Mouse (Mus musculus) hematopoietic stem cell, adult 5-6 weeks (primary cell): ENCODE results near the gene Izumo1. TPM values are rescaled to one million over a fixed set of nuclear protein-coding genes. Genes with fewer than 3 reads are reported as not detected.
A peak's percentile ranks its signal among the peaks of the same experiment; 100 is the strongest.

Experiments
- ATAC-seq, 2 experiments: fragments of 125-278 bp in 1 of 2; replicated peaks in 1 of 2; 2 replicates each; pipeline ENCODE4 v1.8.0; 2016 to 2017; ENCODE audit warnings: inconsistent platforms in 2 of 2, mild to moderate bottlenecking in 2 of 2, moderate number of reproducible peaks in 2 of 2, low read depth in 1 of 2, moderate TSS enrichment in 1 of 2; ENCODE audit not compliant: low FRiP score in 2 of 2, poor library complexity in 2 of 2, severe bottlenecking in 2 of 2, insufficient read depth in 1 of 2, low TSS enrichment in 1 of 2
- total RNA-seq: library from RNA; stranded (forward); fragments of 172-1452, 232-1000 nt; gene quantifications from 2 replicates; pipeline ENCODE4 v1.2.3, GENCODE M21; 2017

Gene Izumo1
- total RNA-seq, 1 experiment from 2014 or later: not detected

- ATAC-seq: no peak
Measured at GRCm38 (mm10) chr7:45605704-45606289, 15.8 kb upstream of the Izumo1 start.

DNA sequence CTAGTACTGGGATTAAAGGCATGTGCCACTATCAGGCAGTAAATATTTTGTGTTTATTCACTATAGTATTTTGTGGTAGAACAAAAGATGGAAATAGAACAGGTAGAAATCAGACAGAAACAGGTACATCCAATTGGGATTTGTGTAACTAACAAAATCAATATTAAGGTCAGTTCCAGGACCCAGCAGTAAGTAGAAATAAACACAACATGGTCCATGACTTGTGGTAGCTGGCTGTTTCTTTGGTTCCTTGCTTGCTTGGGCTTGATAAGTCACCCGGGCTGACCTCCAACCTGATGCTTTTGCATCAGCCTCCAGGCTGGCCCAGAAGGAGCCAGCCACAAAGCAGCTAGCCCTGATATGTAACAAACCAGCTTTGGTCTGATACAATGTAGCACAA, 12.1 kb upstream of the Izumo1 start:
- no peak for ATAC-seq

DNA sequence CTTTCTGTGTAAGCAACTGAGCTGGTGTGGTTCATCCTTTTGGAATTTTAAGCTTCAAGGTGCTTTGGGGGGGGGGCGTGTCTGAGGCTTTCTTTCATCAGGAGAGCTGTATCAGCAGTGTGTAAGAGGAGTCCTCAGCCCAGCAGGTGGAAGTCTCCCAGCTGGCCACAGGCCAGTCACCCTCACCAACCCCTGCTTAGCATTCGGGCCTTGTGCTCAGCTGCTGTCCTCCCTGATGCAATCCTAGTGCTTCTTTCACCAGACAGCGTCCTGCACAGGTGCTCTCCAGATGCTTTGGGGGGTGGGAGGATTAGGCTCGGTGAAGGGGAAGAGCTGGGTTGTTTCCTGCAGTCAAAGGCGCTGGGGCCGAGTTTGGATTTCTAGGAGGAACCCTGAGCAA, 5.3 kb upstream of the Izumo1 start:
- no peak for ATAC-seq

DNA sequence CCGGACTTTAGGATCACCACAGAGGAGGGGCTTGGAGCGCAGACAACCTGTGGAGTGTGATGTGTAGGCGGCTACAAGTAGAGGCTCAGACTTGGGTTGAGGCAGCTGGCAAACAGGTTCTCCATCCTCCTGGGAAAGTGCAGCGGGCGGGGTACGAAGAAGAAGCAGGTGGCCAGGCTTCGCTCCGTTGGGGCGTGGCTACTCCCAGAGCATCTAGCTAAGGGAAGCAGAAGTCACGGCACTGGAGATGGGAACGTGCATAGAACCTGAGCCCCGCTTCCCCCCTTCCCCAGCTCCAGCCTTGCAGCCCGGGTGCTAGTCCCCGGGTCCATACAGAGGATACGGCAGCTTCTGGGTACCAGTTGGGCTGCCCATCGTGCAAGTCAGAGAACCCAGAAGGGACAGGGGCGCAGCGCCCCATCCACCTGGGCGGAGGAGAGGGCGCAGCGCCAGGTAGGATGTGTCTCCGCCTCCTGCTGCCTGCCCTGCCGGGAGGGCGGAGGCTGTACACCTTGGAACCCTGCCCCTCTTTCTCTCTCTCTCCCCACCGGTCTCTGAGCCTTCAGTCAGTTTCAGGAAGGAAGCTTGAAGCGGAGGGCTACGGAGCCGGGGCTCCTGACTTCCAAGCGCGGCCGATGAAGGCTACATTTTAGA, 4.4 kb upstream of the Izumo1 start, which contains the start of gene Fut1:
TSS of gene Fut1 (plus strand) at position 248 of the 654 bp plus-strand sequence.
- ATAC-seq: peak; percentile 30 to 47; a peak in 2 of 4 replicates

- no peak for ATAC-seq
Measured at GRCm38 (mm10) chr7:45618316-45618715, 3.3 kb upstream of the Izumo1 start.

- no peak for ATAC-seq
Measured at GRCm38 (mm10) chr7:45619592-45619991, 2.0 kb upstream of the Izumo1 start.

GRCm38 (mm10) chr7:45623507-45623906, 1.9 kb downstream of the Izumo1 start:
- peak; percentile 58 to 99; a peak in 3 of 4 replicates for ATAC-seq

DNA sequence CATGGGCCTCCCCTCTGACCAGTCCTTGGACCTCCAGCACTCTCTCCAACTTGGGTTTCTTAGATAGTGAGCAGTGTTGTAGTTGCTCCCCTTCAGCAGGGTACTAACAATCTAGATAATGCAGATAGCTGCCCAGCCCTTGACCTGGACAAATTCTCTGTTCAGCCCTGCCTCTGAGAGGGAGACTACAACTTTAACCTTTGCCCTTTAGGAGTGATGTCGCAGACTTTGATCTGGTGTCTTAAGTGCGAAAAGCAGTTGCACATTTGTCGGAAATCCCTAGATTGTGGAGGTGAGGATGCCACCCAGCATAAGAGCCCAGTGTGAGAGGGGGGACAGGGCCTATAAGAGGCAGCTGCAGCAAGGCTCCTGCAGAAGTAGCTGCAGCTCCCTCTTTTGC, 3.1 kb downstream of the Izumo1 start:
- no peak for ATAC-seq

DNA sequence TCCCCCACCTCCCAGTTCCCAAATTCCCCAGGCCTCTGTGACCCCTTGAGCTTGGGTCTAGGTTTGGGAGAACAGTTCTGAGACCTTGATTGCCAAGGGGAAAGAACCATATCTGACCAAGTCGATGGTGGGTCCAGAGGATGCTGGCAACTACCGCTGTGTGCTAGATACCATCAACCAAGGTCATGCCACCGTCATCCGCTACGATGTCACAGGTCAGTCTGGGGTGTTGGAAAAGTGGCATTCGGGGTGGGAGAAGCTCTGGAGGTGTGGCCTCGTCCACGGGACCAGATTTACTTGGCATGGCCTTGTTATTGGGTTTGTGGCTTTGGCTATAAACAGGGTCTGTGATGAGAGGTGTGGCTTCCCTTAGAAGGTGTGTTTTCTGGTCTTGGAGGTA, 3.9 kb downstream of the Izumo1 start:
- ATAC-seq: no peak

DNA sequence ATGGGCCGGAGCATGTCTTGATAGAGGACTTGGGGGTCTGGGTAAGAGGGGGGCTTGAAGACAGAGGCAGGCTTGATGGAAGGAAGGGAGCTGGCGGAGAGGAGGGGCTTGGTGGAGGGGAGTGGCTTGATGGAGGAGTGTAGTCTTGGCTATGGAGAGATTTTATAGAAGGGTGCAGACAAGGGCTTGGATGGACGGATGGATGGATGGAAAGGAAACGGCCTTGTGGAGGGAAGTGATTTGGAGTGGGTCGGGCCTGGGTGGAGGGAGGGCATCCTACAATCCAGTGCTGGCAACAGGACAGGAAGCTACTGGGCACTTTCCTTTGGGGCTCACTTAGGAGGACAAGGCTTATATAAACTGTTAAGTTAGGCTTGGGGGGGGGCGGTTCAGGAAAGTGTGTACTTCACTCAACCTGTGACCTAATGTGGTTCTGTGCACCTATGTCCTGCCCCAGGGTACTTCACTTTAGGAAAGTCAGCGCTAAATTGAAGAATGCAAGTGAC, 5.0 kb downstream of the Izumo1 start:
- ATAC-seq: no peak

DNA sequence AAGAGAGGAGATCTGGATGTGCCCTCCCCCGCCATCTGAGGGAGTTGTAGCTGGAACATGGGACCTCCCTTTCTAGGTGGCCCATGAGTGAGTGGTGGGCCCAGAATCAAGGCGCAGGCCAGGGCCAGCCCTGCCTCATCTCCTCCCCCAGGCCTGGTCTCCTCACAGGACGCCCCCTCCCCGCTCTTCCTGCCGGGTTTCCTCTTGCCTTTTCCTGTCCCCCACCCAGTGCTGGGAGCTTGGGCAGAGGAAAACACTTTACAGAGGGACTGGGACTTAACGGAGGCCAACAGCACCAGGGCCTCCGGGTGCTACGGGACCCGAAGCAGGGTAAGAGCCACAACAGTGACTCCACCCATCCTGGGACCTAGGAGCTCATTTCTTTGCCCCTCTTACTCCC, 5.7 kb downstream of the Izumo1 start, which contains the start of gene Rasip1:
TSS of gene Rasip1 (plus strand) at position 228 of the 400 bp plus-strand sequence.
- no peak for ATAC-seq

- peak; percentile 82 to 83 for ATAC-seq
Measured at GRCm38 (mm10) chr7:45628364-45629294, 7.0 kb downstream of the Izumo1 start.

- no peak for ATAC-seq
Measured at GRCm38 (mm10) chr7:45630064-45630907, 8.7 kb downstream of the Izumo1 start.

DNA sequence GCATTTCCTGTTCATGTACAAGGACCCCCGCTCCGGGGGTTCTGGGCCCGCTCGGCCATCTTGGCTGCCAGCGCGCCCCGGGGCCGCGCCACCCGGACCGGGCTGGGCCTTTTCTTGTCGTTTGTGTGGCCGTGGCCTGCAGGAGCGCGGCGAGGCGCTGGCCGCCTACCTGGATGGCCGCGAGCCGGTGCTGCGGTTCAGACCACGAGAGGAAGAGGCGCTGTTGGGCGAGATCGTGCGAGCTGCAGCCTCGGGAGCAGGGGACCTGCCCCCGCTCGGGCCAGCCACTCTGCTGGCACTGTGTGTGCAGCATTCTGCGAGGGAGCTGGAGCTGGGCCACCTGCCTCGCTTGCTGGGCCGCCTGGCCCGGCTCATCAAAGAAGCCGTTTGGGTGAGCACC, 10.9 kb downstream of the Izumo1 start:
- ATAC-seq: no peak

- ATAC-seq: peak; percentile 73 to 82
Measured at GRCm38 (mm10) chr7:45634946-45635681, 13.5 kb downstream of the Izumo1 start.
